Mouse (Mus musculus) kidney, embryonic 14.5 days (tissue): Measurements from ENCODE around the gene Efcc1. TPM values are rescaled to one million over a fixed set of nuclear protein-coding genes. Genes with fewer than 3 reads are reported as not detected.

Experiments used
- ATAC-seq: fragments of 200-750 bp; cut with Nextera tagmentation; 2 replicates; pipeline ENCODE4 v1.8.0; 2017; ENCODE audit warnings: moderate number of reproducible peaks, mild to moderate bottlenecking, moderate TSS enrichment, moderate library complexity; ENCODE audit not compliant: low FRiP score, low TSS enrichment
- H3K27ac ChIP-seq: fragments of 300-500 bp; sonication (generic); 2 replicates; pipeline ENCODE4 v1.5.1; 2014; ENCODE audit warnings: low read depth, mild to moderate bottlenecking, low read length, moderate library complexity, mixed read lengths
- H3K27me3 ChIP-seq: fragments of 300-500 bp; sonication (generic); 2 replicates; pipeline ENCODE4 v1.6.1; 2014; ENCODE audit warnings: mild to moderate bottlenecking, low read length; ENCODE audit not compliant: control insufficient read depth, insufficient read depth
- H3K36me3 ChIP-seq: fragments of 300-500 bp; sonication (generic); 2 replicates; pipeline ENCODE4 v1.6.1; 2014; ENCODE audit warnings: low read length, mixed read lengths; ENCODE audit not compliant: control insufficient read depth, insufficient read depth
- H3K4me1 ChIP-seq: fragments of 300-500 bp; sonication (generic); 2 replicates; pipeline ENCODE4 v1.6.1; 2014; ENCODE audit warnings: low read length, mixed read lengths; ENCODE audit not compliant: control insufficient read depth, insufficient read depth
- H3K4me2 ChIP-seq: fragments of 300-500 bp; sonication (generic); replicated peaks from 2 replicates; pipeline ENCODE4 v1.6.1; 2014; ENCODE audit warnings: low read depth, mild to moderate bottlenecking, low read length
- H3K4me3 ChIP-seq: fragments of 300-500 bp; sonication (generic); 2 replicates; pipeline ENCODE4 v1.5.1; 2014; ENCODE audit warnings: mild to moderate bottlenecking, low read length
- H3K9ac ChIP-seq: fragments of 300-500 bp; sonication (generic); 2 replicates; pipeline ENCODE4 v1.6.1; 2014; ENCODE audit warnings: low read depth, mild to moderate bottlenecking, low read length, moderate library complexity
- H3K9me3 ChIP-seq: fragments of 300-500 bp; sonication (generic); 2 replicates; pipeline ENCODE4 v1.6.1; 2016; ENCODE audit warnings: low read length; ENCODE audit not compliant: control insufficient read depth
- WGBS: fragments of 180-500 bp; shearing (Covaris S2); extraction: QIAGEN DNeasy Blood & Tissue Kit; methylation state at CpG from one replicate; pipeline ENCODE4 v1.1.7; 2014; 5-methylcytosine and 5-hydroxymethylcytosine counted together
- polyA plus RNA-seq: library from polyadenylated mRNA; unstranded; fragments of >200 nt; fragmentation: Nextera tagmentation; extraction: Ambion mirVana; gene quantifications from 2 replicates; pipeline ENCODE4 v1.2.1, GENCODE M21; 2014

The Efcc1 gene
- polyA plus RNA-seq, 1 experiment from 2014 or later: 1.8 TPM

GRCm38 (mm10) chr6:87779174-87780165, 48.8 kb downstream of the Efcc1 start:
- WGBS: 83% methylated on average over 11 of the region's 11 CpGs
- Histone ChIP-seq H3K27ac (no peak overlapping the region), H3K27me3 (no peaks in the 10 kb centered on the region), H3K4me2 (no peak overlapping the region), H3K4me1 (no peaks in the 10 kb centered on the region), H3K9ac (no peak overlapping the region), H3K9me3 (no peaks in the 10 kb centered on the region), H3K4me3 (no peak overlapping the region), H3K36me3 (no peaks in the 10 kb centered on the region)
- ATAC-seq: peak; percentile 57; the same call in 1 of the 2 replicates

DNA sequence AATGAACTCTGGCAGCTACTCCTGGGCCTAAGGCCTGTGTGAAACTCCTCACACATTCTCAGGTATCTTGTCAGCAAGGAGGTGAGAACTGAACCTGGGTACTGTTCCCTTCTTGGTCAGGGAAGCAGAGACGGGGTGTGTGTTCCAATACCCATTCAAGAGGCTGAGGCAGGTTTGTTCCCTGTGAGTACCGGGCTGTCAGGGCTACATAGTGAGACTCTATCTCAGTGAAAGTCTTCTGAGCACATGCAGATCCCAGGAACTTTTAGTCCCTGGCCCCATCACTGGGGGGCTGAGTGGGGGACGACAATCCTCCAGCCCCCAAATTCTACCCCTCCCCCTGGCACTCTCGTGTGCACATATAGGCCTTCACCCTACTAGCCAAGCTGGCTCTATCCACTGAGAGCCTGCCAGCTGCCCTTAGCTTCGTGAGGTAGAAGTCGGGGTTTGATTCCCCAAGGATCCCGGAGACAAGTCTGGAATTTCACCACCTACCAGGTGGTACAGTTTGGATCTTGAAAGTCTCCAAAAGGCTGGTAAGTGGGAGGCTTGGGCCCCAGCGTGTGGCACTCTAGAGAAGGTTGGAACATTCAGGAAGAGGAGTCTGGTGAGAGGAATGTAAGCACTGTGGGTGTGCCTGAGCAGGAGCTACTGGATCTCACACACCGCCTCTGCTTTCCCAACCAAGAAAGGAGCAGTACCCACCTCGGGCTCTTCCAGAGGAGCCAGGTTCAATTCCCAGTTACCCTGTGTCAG, 50.1 kb downstream of the Efcc1 start:
- H3K4me3 ChIP-seq: no peak overlapping the region
- no peak overlapping the region for H3K27ac ChIP-seq
- no peak overlapping the region for H3K4me2 ChIP-seq
- no peaks in the 10 kb centered on the region for H3K9me3 ChIP-seq
- H3K4me1 ChIP-seq: no peaks in the 10 kb centered on the region
- H3K36me3 ChIP-seq: no peaks in the 10 kb centered on the region
- H3K9ac ChIP-seq: no peak overlapping the region
- no peak for ATAC-seq
- no peaks in the 10 kb centered on the region for H3K27me3 ChIP-seq
- 84% methylated on average over 10 of the region's 10 CpGs for WGBS

GRCm38 (mm10) chr6:87784033-87784432, 53.4 kb downstream of the Efcc1 start:
- Histone ChIP-seq H3K4me2 (no peak overlapping the region), H3K4me1 (no peaks in the 10 kb centered on the region), H3K4me3 (no peak overlapping the region), H3K27ac (no peak overlapping the region), H3K36me3 (no peaks in the 10 kb centered on the region), H3K9me3 (no peaks in the 10 kb centered on the region), H3K27me3 (no peaks in the 10 kb centered on the region), H3K9ac (no peak overlapping the region)
- ATAC-seq: no peak
- 83% methylated on average over 8 of the region's 8 CpGs for WGBS

GRCm38 (mm10) chr6:87786621-87787020, 56.0 kb downstream of the Efcc1 start:
- Histone ChIP-seq H3K4me2 (no peak overlapping the region), H3K36me3 (peaks cover 3% of the 10 kb centered on the region; the same call in 1 of the 2 replicates), H3K4me1 (peaks cover 6% of the 10 kb centered on the region; the same call in 1 of the 2 replicates), H3K9me3 (no peaks in the 10 kb centered on the region), H3K27ac (no peak overlapping the region), H3K27me3 (no peaks in the 10 kb centered on the region), H3K4me3 (no peak overlapping the region), H3K9ac (no peak overlapping the region)
- WGBS: 85% methylated on average over 5 of the region's 5 CpGs
- ATAC-seq: no peak

GRCm38 (mm10) chr6:87787108-87787890, 56.6 kb downstream of the Efcc1 start:
- Histone ChIP-seq H3K4me1 (peaks cover 6% of the 10 kb centered on the region; the same call in 1 of the 2 replicates), H3K36me3 (peaks cover 9% of the 10 kb centered on the region), H3K27ac (no peak overlapping the region), H3K4me2 (no peak overlapping the region), H3K9ac (no peak overlapping the region), H3K27me3 (no peaks in the 10 kb centered on the region), H3K4me3 (no peak overlapping the region), H3K9me3 (no peaks in the 10 kb centered on the region)
- ATAC-seq: no peak
- 82% methylated on average over 6 of the region's 6 CpGs for WGBS

GRCm38 (mm10) chr6:87788266-87788895, 57.7 kb downstream of the Efcc1 start:
- Histone ChIP-seq H3K4me2 (no peak overlapping the region), H3K4me1 (peaks cover 6% of the 10 kb centered on the region; the same call in 1 of the 2 replicates), H3K4me3 (no peak overlapping the region), H3K36me3 (peaks cover 14% of the 10 kb centered on the region), H3K27me3 (no peaks in the 10 kb centered on the region), H3K9me3 (no peaks in the 10 kb centered on the region), H3K9ac (no peak overlapping the region), H3K27ac (no peak overlapping the region; the same call in 1 of the 2 replicates)
- WGBS: 91% methylated on average over 9 of the region's 9 CpGs
- ATAC-seq: no peak

DNA sequence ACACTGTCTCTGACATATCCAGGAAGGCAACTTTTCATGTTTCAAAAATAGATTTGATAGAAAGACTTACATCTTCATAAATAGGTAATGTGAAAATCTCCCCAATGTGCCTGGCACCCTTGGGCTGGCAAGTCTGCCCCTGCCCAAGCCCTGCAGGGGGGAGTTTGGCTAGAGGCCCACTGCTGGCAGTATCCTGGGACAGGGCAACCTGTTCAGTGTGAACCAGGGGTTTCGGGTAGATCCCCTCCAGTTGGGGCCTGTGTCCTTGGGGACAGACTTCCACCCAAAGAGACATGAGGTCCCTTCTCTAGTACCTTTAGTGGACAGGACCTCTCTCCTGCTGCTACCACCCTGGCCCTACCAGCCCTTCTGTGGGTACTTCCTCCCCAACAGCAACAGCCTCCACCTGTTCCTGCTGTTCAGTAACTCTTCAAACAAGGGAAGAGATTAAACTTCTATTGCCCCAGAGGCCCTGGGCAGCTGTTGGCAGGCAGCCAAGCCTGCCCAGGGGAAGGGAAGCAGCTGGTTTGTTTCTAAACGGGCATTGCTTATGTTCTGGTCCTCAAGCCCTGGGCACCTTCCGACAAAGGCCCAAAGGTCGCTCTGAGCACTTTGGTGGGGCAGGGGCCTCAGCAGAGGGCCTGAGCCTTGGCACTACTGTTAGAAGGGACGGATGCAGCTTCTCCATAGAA, 58.4 kb downstream of the Efcc1 start:
- Histone ChIP-seq H3K4me2 (no peak overlapping the region), H3K27me3 (no peaks in the 10 kb centered on the region), H3K36me3 (peaks cover 14% of the 10 kb centered on the region), H3K4me3 (no peak overlapping the region), H3K9me3 (no peaks in the 10 kb centered on the region), H3K4me1 (peaks cover 6% of the 10 kb centered on the region; the same call in 1 of the 2 replicates), H3K9ac (no peak overlapping the region), H3K27ac (peak overlapping the region; percentile 17; the same call in 1 of the 2 replicates)
- 32% methylated on average over 5 of the region's 5 CpGs for WGBS
- ATAC-seq: 0 out of 2 replicates have a peak, but pooled peaks have one; percentile 42

GRCm38 (mm10) chr6:87789791-87790190, 59.1 kb downstream of the Efcc1 start:
- H3K9ac ChIP-seq: no peak overlapping the region
- no peaks in the 10 kb centered on the region for H3K9me3 ChIP-seq
- H3K27ac ChIP-seq: peak overlapping the region; percentile 17; the same call in 1 of the 2 replicates
- no peak overlapping the region for H3K4me3 ChIP-seq
- H3K36me3 ChIP-seq: peaks cover 14% of the 10 kb centered on the region
- peaks cover 6% of the 10 kb centered on the region; the same call in 1 of the 2 replicates for H3K4me1 ChIP-seq
- H3K4me2 ChIP-seq: no peak overlapping the region
- no peak for ATAC-seq
- 78% methylated on average over 6 of the region's 6 CpGs for WGBS
- no peaks in the 10 kb centered on the region for H3K27me3 ChIP-seq
